Mouse (Mus musculus): ENCODE measurements at regions not wholly inside any gene's neighbourhood (a gene's known extent, or its start where the extent isn't known, plus 50 kb on each side); places are given as distances from the start of the nearest gene placed in this dataset.

DNA sequence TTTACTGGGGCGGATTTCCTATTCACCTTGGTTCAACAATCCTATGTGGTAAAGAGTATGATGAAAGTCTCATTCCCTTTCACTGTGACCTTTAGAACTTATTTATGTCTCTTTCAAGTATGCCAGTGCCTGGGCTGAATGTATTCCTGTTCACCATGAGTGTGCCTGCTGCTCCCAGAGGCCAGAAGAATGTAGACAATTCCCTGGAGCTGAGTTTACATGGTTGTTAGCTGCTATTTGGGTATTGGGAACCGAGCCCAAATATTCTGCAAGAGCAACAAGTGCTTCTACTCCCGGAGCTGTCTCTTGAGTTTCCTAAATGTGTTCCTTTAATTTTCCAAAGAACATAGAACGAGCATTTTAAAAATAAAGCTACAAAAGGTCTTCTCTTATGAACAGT lies 71.7 kb upstream of the Chodl start:
- TF ChIP-seq CTCF (IDR thresholded peaks at IDR 0.05; ENCODE audit: control insufficient read depth, insufficient read depth, insufficient read length) (no peak), MAX (IDR thresholded peaks at IDR 0.05) (no peak), MYOD1 (IDR thresholded peaks at IDR 0.05; ENCODE audit: control insufficient read depth, insufficient read length, low read depth) (no peak), USF1 (IDR thresholded peaks at IDR 0.05; ENCODE audit: low read depth) (no peak)

All from C2C12 (cell line).